Mouse (Mus musculus): ENCODE measurements around the gene Vwa5a. TPM values are rescaled to one million over a fixed set of nuclear protein-coding genes. Genes with fewer than 3 reads are reported as not detected.

The Vwa5a gene
- polyA plus RNA-seq (2015; fragmentation: Nextera tagmentation; extraction: Ambion mirVana): 14.7 and 15.2 TPM in 2 replicates

GRCm38 (mm10) chr9:38718102-38718501, at the start of gene Vwa5a:
Gene Vwa5a, plus strand, starts transcription at chr9:38718268.
- peak; percentile 95 for ATAC-seq
- no peaks in the 10 kb centered on the region for H3K27me3 ChIP-seq (replicated peaks)
- no peaks in the 10 kb centered on the region for H3K4me1 ChIP-seq (replicated peaks)
- peak within 1 kb of the TSS; percentile 46 for H3K4me3 ChIP-seq (replicated peaks)
- under 1% methylated on average over 4 of the region's 4 CpGs for WGBS
- no peaks in the 10 kb centered on the region for H3K9me3 ChIP-seq
- no peaks in the 10 kb centered on the region for H3K36me3 ChIP-seq
- peak within 1 kb of the TSS; percentile 44; the same call in 1 of the 2 replicates for H3K9ac ChIP-seq
- H3K27ac ChIP-seq: 0 out of 2 replicates have a peak within 1 kb of the TSS, but pooled peaks have one; percentile 54
- peak within 1 kb of the TSS; percentile 71 for H3K4me2 ChIP-seq (replicated peaks)

GRCm38 (mm10) chr9:38672887-38673286, 45.2 kb upstream of the Vwa5a start:
- WGBS: 79% methylated on average over 2 of the region's 2 CpGs

DNA sequence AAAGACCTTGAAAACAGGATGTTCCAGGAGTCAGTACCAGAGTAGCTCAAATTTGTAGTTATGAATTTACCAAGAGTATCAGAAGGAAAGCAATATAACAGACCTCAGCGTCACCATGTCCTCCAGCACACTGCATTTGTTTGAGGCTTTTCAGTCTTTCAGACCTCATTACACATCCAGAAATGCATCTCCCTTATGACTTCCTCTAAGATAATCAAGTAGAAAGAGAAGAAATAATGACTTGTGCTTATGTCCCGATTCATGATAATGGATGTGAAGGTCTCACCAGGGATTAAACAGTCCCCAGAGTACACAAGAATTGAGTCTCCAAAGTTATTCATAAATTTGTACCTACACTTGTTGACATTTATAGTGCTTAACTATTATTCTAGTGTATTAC, 43.6 kb upstream of the Vwa5a start, which contains the start of gene Olfr918:
Gene Olfr918, minus strand, starts transcription at position 101 of the 400 bp plus-strand sequence.
- Histone ChIP-seq H3K27me3 (replicated peaks) (no peaks in the 10 kb centered on the region), H3K4me3 (replicated peaks) (no peak within 1 kb of the TSS), H3K36me3 (no peaks in the 10 kb centered on the region), H3K4me1 (replicated peaks) (no peaks in the 10 kb centered on the region), H3K9ac (no peak within 1 kb of the TSS), H3K27ac (no peak within 1 kb of the TSS), H3K9me3 (no peaks in the 10 kb centered on the region), H3K4me2 (replicated peaks) (no peak within 1 kb of the TSS)
- no peak for ATAC-seq
- WGBS: 85% methylated on average over 2 of the region's 2 CpGs

More at GRCm38 (mm10) chr9:38672887-38673286, 45.2 kb upstream of the Vwa5a start:
- Histone ChIP-seq H3K4me1 (replicated peaks) (no peaks in the 10 kb centered on the region), H3K27me3 (replicated peaks) (no peaks in the 10 kb centered on the region), H3K36me3 (no peaks in the 10 kb centered on the region), H3K27ac (no peak overlapping the region), H3K4me2 (replicated peaks) (no peak overlapping the region), H3K9ac (no peak overlapping the region), H3K4me3 (replicated peaks) (no peak overlapping the region), H3K9me3 (no peaks in the 10 kb centered on the region)
- ATAC-seq: no peak

DNA sequence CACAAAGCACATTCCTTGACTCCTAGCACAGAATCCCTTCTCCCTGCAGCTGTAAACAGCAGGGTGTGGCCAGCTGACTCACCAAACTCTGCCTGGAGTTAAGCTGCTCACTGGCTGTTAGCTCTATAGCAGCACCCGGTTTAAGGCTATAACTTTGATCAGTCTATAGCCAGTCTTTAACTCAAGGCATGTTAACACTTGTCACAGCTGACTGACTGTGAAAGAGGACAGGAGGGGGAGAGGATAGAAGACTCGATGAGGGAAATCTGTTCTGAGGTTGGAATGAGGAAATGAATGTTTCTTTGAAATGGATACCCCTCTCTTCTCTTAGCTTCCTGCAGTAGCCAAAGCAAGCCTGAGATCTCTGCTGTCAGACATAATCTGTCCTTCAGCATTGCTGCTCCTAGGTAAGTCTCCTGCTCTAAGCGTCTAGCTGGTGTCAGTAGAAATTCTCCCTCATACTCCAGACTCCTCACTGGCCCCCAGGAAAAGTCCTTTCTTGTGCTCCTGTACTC, 916 bp downstream of the Vwa5a start:
- peak overlapping the region; percentile 46 for H3K4me3 ChIP-seq (replicated peaks)
- H3K36me3 ChIP-seq: no peaks in the 10 kb centered on the region
- no peaks in the 10 kb centered on the region for H3K9me3 ChIP-seq
- H3K4me2 ChIP-seq (replicated peaks): peak overlapping the region; percentile 71
- 9% methylated on average over 3 of the region's 3 CpGs for WGBS
- H3K27ac ChIP-seq: 0 out of 2 replicates have a peak overlapping the region, but pooled peaks have one; percentile 54
- H3K4me1 ChIP-seq (replicated peaks): no peaks in the 10 kb centered on the region
- ATAC-seq: peak; percentile 90
- peak overlapping the region; percentile 44; the same call in 1 of the 2 replicates for H3K9ac ChIP-seq
- no peaks in the 10 kb centered on the region for H3K27me3 ChIP-seq (replicated peaks)

DNA sequence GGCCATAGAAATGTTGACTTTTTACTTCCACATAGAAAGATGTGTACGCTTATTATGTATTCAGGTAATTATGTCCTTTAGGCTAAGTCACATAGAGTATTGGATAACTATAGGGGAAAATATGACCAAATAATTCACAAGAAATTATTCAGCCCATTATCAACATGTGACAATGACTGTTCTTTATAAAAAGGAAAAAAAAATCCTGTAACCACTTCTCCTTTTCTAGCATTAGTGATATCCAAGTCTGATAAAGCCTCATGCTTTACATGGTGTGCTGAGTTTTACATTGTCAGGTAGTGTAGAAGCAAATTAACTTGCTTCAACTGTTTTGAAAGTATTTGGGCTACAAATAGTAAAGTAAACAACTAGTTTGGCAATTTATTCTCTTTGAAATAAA, 6.0 kb downstream of the Vwa5a start:
- no peaks in the 10 kb centered on the region for H3K4me1 ChIP-seq (replicated peaks)
- no peak overlapping the region for H3K27ac ChIP-seq
- no peaks in the 10 kb centered on the region for H3K36me3 ChIP-seq
- H3K9ac ChIP-seq: no peak overlapping the region
- H3K4me3 ChIP-seq (replicated peaks): no peak overlapping the region
- H3K4me2 ChIP-seq (replicated peaks): no peak overlapping the region
- H3K9me3 ChIP-seq: no peaks in the 10 kb centered on the region
- 85% methylated on average over 1 of the region's 1 CpGs for WGBS
- no peak for ATAC-seq
- no peaks in the 10 kb centered on the region for H3K27me3 ChIP-seq (replicated peaks)

GRCm38 (mm10) chr9:38728218-38728617, 10.2 kb downstream of the Vwa5a start:
- no peak overlapping the region for H3K9ac ChIP-seq
- no peaks in the 10 kb centered on the region for H3K9me3 ChIP-seq
- H3K27me3 ChIP-seq (replicated peaks): no peaks in the 10 kb centered on the region
- no peak overlapping the region for H3K4me3 ChIP-seq (replicated peaks)
- H3K27ac ChIP-seq: no peak overlapping the region
- H3K4me1 ChIP-seq (replicated peaks): no peaks in the 10 kb centered on the region
- ATAC-seq: no peak
- WGBS: 87% methylated on average over 3 of the region's 3 CpGs
- no peak overlapping the region for H3K4me2 ChIP-seq (replicated peaks)
- H3K36me3 ChIP-seq: no peaks in the 10 kb centered on the region

GRCm38 (mm10) chr9:38741408-38741807, 23.3 kb downstream of the Vwa5a start:
- WGBS: 87% methylated on average over 1 of the region's 1 CpGs
- no peak overlapping the region for H3K4me2 ChIP-seq (replicated peaks)
- H3K27ac ChIP-seq: no peak overlapping the region
- no peaks in the 10 kb centered on the region for H3K27me3 ChIP-seq (replicated peaks)
- no peaks in the 10 kb centered on the region for H3K9me3 ChIP-seq
- no peaks in the 10 kb centered on the region for H3K36me3 ChIP-seq
- no peak for ATAC-seq
- H3K9ac ChIP-seq: no peak overlapping the region
- no peak overlapping the region for H3K4me3 ChIP-seq (replicated peaks)
- no peaks in the 10 kb centered on the region for H3K4me1 ChIP-seq (replicated peaks)

DNA sequence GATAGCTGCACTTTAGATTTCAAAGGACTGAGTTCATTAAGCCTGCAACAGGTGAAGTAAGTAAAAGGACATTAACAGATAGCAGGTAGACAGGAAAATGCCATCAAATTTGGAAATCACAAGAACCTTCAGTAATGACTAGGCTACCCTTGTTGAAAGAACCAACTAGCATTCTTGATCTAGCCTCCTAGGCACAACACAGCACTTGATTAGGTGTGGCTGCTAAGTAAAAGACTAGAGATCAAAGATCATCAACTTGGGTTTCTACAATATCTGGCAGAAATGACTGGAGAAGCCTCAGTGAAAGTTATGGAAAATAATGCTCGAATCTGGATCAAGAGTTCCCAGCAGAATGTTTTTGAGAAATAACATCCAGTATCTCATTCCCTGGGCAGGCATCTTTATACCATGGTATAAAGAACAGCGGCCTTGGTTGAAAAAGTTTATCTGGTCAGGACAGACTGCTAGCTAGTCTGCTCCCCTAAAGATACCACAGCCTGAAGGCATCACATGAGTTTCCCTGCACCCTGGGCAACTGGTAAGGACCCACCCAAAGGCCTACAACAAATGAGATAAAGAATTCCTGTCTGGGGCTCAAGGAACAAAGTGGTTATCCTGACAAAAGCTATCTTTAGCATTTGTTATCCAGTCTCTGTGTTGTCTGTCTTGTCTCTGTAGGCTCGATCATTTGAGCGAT, 26.7 kb downstream of the Vwa5a start:
- no peak for ATAC-seq
- Histone ChIP-seq H3K9ac (no peak overlapping the region), H3K4me1 (replicated peaks) (no peaks in the 10 kb centered on the region), H3K36me3 (no peaks in the 10 kb centered on the region), H3K4me2 (replicated peaks) (no peak overlapping the region), H3K4me3 (replicated peaks) (no peak overlapping the region), H3K9me3 (no peaks in the 10 kb centered on the region), H3K27me3 (replicated peaks) (no peaks in the 10 kb centered on the region), H3K27ac (no peak overlapping the region)
- 91% methylated on average over 4 of the region's 4 CpGs for WGBS

GRCm38 (mm10) chr9:38751999-38752398, 33.9 kb downstream of the Vwa5a start, which contains the start of gene Olfr920:
Gene Olfr920, plus strand, starts transcription at chr9:38752299.
- Histone ChIP-seq H3K9me3 (no peaks in the 10 kb centered on the region), H3K27ac (no peak within 1 kb of the TSS), H3K27me3 (replicated peaks) (no peaks in the 10 kb centered on the region), H3K4me3 (replicated peaks) (no peak within 1 kb of the TSS), H3K4me1 (replicated peaks) (no peaks in the 10 kb centered on the region), H3K4me2 (replicated peaks) (no peak within 1 kb of the TSS), H3K36me3 (no peaks in the 10 kb centered on the region), H3K9ac (no peak within 1 kb of the TSS)
- no peak for ATAC-seq
- WGBS: 100% methylated on average over 1 of the region's 1 CpGs

DNA sequence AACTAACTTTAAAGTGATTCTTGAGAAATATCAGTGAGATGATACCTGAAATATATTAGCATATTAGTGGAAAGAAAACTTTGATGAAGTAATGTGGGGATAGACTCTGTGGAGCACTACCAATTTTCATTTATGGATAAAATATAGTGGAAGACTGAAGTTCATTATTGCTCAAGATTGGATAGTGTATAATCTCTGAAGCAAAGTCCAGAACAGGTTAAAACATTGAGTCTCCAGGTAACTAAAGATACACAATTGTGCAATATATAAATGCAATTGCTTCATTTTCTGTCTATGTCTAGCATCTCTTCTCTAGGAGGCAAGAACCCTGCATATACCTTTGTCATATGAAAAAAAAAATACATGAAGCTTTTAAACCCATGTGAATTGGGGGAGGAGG, 54.7 kb downstream of the Vwa5a start, which contains the start of gene Olfr921:
Gene Olfr921, plus strand, starts transcription at position 301 of the 400 bp plus-strand sequence.
- no peak for ATAC-seq
- H3K9ac ChIP-seq: no peak within 1 kb of the TSS
- no peak within 1 kb of the TSS for H3K27ac ChIP-seq
- no peaks in the 10 kb centered on the region for H3K36me3 ChIP-seq
- H3K27me3 ChIP-seq (replicated peaks): no peaks in the 10 kb centered on the region
- no peak within 1 kb of the TSS for H3K4me3 ChIP-seq (replicated peaks)
- H3K4me1 ChIP-seq (replicated peaks): no peaks in the 10 kb centered on the region
- no peaks in the 10 kb centered on the region for H3K9me3 ChIP-seq
- no peak within 1 kb of the TSS for H3K4me2 ChIP-seq (replicated peaks)

DNA sequence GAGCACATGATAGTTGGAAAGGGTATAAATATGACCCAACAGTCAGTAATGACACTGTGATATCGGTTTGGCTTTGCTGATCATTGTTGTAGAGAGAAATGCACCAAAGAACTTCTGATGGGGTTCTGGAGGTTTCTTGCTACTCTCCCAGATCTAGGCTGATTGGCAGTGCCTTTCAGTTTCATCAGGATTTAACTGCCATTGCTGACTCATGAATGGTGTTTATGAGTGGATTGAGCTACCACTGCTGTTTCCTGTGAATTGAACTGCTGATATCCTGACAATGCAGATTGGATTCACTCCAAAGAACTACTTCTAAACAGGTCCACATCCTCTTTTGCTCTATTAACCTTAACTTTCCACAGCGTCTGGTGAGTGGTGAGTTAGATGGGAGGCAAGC, 74.6 kb downstream of the Vwa5a start:
- Histone ChIP-seq H3K9me3 (no peaks in the 10 kb centered on the region), H3K4me2 (replicated peaks) (no peak overlapping the region), H3K36me3 (no peaks in the 10 kb centered on the region), H3K27ac (no peak overlapping the region), H3K27me3 (replicated peaks) (no peaks in the 10 kb centered on the region), H3K4me3 (replicated peaks) (no peak overlapping the region), H3K9ac (no peak overlapping the region), H3K4me1 (replicated peaks) (no peaks in the 10 kb centered on the region)
- 85% methylated on average over 2 of the region's 2 CpGs for WGBS
- no peak for ATAC-seq

Measured in intestine, embryonic 15.5 days (tissue).